Mouse (Mus musculus): ENCODE data around the gene Ing2. TPM values are rescaled to one million over a fixed set of nuclear protein-coding genes. Genes with fewer than 3 reads are reported as not detected.

Gene Ing2
- polyA plus RNA-seq, 1 experiment from 2014 or later = 10.4 TPM

DNA sequence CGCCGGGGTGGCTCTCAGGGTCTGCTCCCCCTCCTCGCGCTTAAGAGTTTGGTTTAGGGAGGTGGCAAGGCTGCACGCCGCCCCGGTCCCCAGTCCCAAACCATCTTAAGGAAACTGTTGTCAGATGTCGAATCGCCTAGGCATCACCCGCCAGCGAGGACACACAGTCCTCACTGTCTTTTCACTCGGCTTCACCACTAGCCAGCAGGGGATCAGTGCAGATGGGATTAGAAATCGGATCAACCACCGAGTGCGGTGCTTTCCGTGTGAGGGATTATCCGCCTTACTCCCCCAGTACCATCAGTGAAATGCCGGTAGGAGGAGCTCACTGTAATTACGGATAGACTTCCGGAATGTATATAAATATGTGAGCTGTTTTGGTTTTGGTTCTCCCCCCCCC lies 430 bp upstream of the Ing2 start:
- Histone ChIP-seq H3K4me3 (peak overlapping the region; percentile 79), H3K36me3 (0 out of 2 replicates have a peak, but pooled peaks cover 7% of the 10 kb centered on the region), H3K27ac (ENCODE audit: poor library complexity, severe bottlenecking) (peak overlapping the region; percentile 95), H3K9ac (peak overlapping the region; percentile 88), H3K9me3 (replicated peaks) (no peaks in the 10 kb centered on the region), H3K27me3 (replicated peaks) (no peaks in the 10 kb centered on the region), H3K4me2 (peak overlapping the region; percentile 87), H3K4me1 (replicated peaks) (peaks cover 11% of the 10 kb centered on the region)
- ATAC-seq (ENCODE audit: insufficient number of reproducible peaks, low FRiP score) = no peak
- under 1% methylated on average over 20 of the region's 20 CpGs for WGBS

DNA sequence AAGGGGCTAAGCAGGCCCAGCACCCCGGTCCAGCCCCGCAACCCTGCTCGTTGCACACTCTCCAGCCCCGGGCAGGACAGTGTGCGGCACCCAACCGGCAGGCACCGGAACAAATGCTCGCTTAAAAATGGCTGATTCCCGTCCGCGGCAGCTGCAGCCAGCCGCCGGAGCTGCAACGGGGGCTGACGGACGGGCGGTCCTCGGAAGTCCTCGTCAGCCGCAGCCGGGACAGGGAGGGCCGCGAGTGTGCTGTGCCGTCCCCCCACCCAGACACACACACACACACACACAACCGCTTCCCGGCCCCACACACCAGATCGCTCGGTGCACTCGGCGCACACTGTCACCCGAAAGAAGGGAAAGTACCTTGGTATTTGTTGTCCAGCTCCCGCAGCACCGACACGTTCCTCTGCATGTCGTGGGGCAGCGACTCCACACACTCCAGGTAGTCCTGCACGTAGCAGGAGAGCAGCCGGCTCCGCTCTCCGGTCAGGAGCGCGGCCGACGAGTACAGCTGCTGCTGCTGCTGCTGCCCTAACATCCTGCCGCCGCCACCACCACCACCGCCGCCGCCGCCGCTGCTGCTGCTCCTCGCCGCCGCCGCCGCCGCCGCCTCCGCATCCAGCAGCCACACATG lies 1.1 kb downstream of the Ing2 start:
- Histone ChIP-seq H3K4me2 (peak overlapping the region; percentile 72), H3K27ac (ENCODE audit: poor library complexity, severe bottlenecking) (peak overlapping the region; percentile 89), H3K9ac (peak overlapping the region; percentile 91), H3K9me3 (replicated peaks) (no peaks in the 10 kb centered on the region), H3K4me3 (peak overlapping the region; percentile 79), H3K4me1 (replicated peaks) (peaks cover 11% of the 10 kb centered on the region), H3K36me3 (0 out of 2 replicates have a peak, but pooled peaks cover 4% of the 10 kb centered on the region), H3K27me3 (replicated peaks) (no peaks in the 10 kb centered on the region)
- under 1% methylated on average over 46 of the region's 59 CpGs for WGBS
- peak; percentile 0 for ATAC-seq (ENCODE audit: insufficient number of reproducible peaks, low FRiP score)

DNA sequence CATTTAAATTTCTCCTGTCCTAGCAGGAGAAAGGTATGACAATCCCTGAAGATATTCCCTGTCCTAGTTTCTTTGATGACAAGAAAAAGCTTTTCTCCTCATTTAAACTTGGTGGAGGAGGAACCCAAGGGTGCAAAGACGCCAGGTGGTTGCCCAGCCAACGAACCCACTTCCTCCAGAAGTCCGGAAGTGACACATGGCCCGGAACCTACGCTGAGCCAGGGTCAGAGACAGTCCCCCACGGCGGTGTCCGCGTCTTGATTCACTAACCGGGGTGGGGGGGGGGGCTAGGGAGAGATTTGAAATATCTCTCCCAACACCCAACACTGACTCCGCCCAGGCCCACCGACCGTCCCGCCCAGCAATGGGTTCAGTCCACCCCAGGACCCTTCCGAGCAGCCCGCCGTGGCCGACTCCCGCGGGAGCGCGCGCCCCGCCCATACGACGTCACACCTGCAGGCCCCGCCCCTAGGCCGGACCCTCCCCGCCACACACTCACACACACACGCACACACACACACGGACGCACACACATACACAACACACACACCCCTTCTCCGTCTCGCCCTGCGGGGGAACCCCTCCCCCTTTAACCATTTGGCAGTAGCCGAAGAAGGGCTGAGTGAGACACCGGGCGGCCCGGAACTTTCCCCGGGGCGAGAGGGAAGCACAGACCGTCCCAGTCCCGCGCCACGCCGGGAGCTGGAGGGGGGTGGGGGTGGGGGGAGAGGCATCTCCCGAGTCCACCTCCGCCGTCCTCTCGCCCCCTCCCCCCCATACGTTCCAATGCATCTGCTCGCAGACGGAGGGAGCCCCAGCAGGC lies 1.8 kb downstream of the Ing2 start:
- Histone ChIP-seq H3K4me3 (peak overlapping the region; percentile 79), H3K9me3 (replicated peaks) (no peaks in the 10 kb centered on the region), H3K4me2 (peak overlapping the region; percentile 72), H3K4me1 (replicated peaks) (peaks cover 11% of the 10 kb centered on the region), H3K36me3 (peaks cover 5% of the 10 kb centered on the region), H3K9ac (peak overlapping the region; percentile 91), H3K27ac (ENCODE audit: poor library complexity, severe bottlenecking) (peak overlapping the region; percentile 89), H3K27me3 (replicated peaks) (no peaks in the 10 kb centered on the region)
- under 1% methylated on average over 40 of the region's 53 CpGs for WGBS
- ATAC-seq (ENCODE audit: insufficient number of reproducible peaks, low FRiP score) = peak; percentile 75

- Histone ChIP-seq H3K4me1 (replicated peaks) (no peaks in the 10 kb centered on the region), H3K27ac (ENCODE audit: poor library complexity, severe bottlenecking) (no peak overlapping the region), H3K4me2 (no peak overlapping the region), H3K36me3 (peaks cover 25% of the 10 kb centered on the region), H3K9ac (no peak overlapping the region), H3K4me3 (no peak overlapping the region), H3K27me3 (replicated peaks) (no peaks in the 10 kb centered on the region), H3K9me3 (replicated peaks) (no peaks in the 10 kb centered on the region)
- ATAC-seq (ENCODE audit: insufficient number of reproducible peaks, low FRiP score) = no peak
- 84% methylated on average over 8 of the region's 8 CpGs for WGBS
Observed at GRCm38 (mm10) chr8:47664231-47664785, 11.0 kb downstream of the Ing2 start.

DNA sequence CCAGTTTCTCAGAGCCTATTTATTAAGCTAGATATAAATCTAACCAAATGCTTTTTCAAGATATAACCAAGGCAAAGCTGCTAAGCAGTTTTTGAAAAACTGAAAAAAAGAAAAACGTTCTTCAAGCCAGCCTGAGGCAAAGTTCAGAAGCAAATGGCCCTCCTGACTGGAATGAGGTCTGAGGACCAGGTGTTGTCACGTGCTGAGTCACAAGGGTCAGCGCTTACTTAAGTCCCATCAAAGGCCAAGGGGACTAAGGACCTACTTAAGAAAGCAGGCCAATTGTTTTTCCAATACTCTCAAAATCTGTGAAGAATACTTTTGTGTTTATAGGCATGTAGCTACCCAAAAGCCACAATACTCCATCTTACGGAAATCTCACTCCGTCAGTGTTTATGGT lies 12.2 kb downstream of the Ing2 start:
- H3K4me3 ChIP-seq = no peak overlapping the region
- no peaks in the 10 kb centered on the region for H3K9me3 ChIP-seq (replicated peaks)
- peaks cover 17% of the 10 kb centered on the region for H3K36me3 ChIP-seq
- ATAC-seq (ENCODE audit: insufficient number of reproducible peaks, low FRiP score) = no peak
- no peaks in the 10 kb centered on the region for H3K4me1 ChIP-seq (replicated peaks)
- H3K27me3 ChIP-seq (replicated peaks) = no peaks in the 10 kb centered on the region
- no peak overlapping the region for H3K27ac ChIP-seq (ENCODE audit: poor library complexity, severe bottlenecking)
- no peak overlapping the region for H3K9ac ChIP-seq
- WGBS = 86% methylated on average over 5 of the region's 5 CpGs
- no peak overlapping the region for H3K4me2 ChIP-seq

GRCm38 (mm10) chr8:47662716-47663115 lies 12.6 kb downstream of the Ing2 start:
- Histone ChIP-seq H3K27me3 (replicated peaks) (no peaks in the 10 kb centered on the region), H3K4me1 (replicated peaks) (no peaks in the 10 kb centered on the region), H3K9ac (no peak overlapping the region), H3K27ac (ENCODE audit: poor library complexity, severe bottlenecking) (no peak overlapping the region), H3K4me2 (no peak overlapping the region), H3K4me3 (no peak overlapping the region), H3K36me3 (peaks cover 12% of the 10 kb centered on the region), H3K9me3 (replicated peaks) (no peaks in the 10 kb centered on the region)
- no peak for ATAC-seq (ENCODE audit: insufficient number of reproducible peaks, low FRiP score)
- 94% methylated on average over 5 of the region's 5 CpGs for WGBS

- WGBS = 86% methylated on average over 7 of the region's 7 CpGs
- H3K9ac ChIP-seq = no peak overlapping the region
- peaks cover under 1% of the 10 kb centered on the region; the same call in 1 of the 2 replicates for H3K36me3 ChIP-seq
- no peaks in the 10 kb centered on the region for H3K4me1 ChIP-seq (replicated peaks)
- H3K27me3 ChIP-seq (replicated peaks) = no peaks in the 10 kb centered on the region
- no peak for ATAC-seq (ENCODE audit: insufficient number of reproducible peaks, low FRiP score)
- no peak overlapping the region for H3K27ac ChIP-seq (ENCODE audit: poor library complexity, severe bottlenecking)
- no peak overlapping the region for H3K4me3 ChIP-seq
- no peaks in the 10 kb centered on the region for H3K9me3 ChIP-seq (replicated peaks)
- no peak overlapping the region for H3K4me2 ChIP-seq
Observed at GRCm38 (mm10) chr8:47660394-47660793, 15.0 kb downstream of the Ing2 start.

GRCm38 (mm10) chr8:47659463-47659862 lies 15.9 kb downstream of the Ing2 start:
- Histone ChIP-seq H3K27ac (ENCODE audit: poor library complexity, severe bottlenecking) (no peak overlapping the region), H3K36me3 (no peaks in the 10 kb centered on the region; the same call in 1 of the 2 replicates), H3K4me1 (replicated peaks) (no peaks in the 10 kb centered on the region), H3K9me3 (replicated peaks) (no peaks in the 10 kb centered on the region), H3K27me3 (replicated peaks) (no peaks in the 10 kb centered on the region), H3K4me3 (no peak overlapping the region), H3K9ac (no peak overlapping the region), H3K4me2 (no peak overlapping the region)
- 79% methylated on average over 5 of the region's 5 CpGs for WGBS
- ATAC-seq (ENCODE audit: insufficient number of reproducible peaks, low FRiP score) = no peak

- no peak overlapping the region for H3K27ac ChIP-seq (ENCODE audit: poor library complexity, severe bottlenecking)
- H3K27me3 ChIP-seq (replicated peaks) = no peaks in the 10 kb centered on the region
- no peaks in the 10 kb centered on the region for H3K36me3 ChIP-seq
- no peaks in the 10 kb centered on the region for H3K9me3 ChIP-seq (replicated peaks)
- no peak overlapping the region for H3K4me2 ChIP-seq
- ATAC-seq (ENCODE audit: insufficient number of reproducible peaks, low FRiP score) = no peak
- 15% methylated on average over 3 of the region's 3 CpGs for WGBS
- 0 out of 2 replicates have a peak, but pooled peaks cover 4% of the 10 kb centered on the region for H3K4me1 ChIP-seq (replicated peaks)
- H3K9ac ChIP-seq = no peak overlapping the region
- no peak overlapping the region for H3K4me3 ChIP-seq
Observed at GRCm38 (mm10) chr8:47654406-47654805, 20.9 kb downstream of the Ing2 start.

GRCm38 (mm10) chr8:47652737-47653076 lies 22.6 kb downstream of the Ing2 start:
- 78% methylated on average over 3 of the region's 3 CpGs for WGBS
- Histone ChIP-seq H3K9ac (no peak overlapping the region), H3K27ac (ENCODE audit: poor library complexity, severe bottlenecking) (no peak overlapping the region), H3K4me2 (no peak overlapping the region), H3K9me3 (replicated peaks) (peaks cover under 1% of the 10 kb centered on the region; the same call in 1 of the 2 replicates), H3K36me3 (no peaks in the 10 kb centered on the region), H3K4me3 (no peak overlapping the region), H3K4me1 (replicated peaks) (0 out of 2 replicates have a peak, but pooled peaks cover 4% of the 10 kb centered on the region), H3K27me3 (replicated peaks) (no peaks in the 10 kb centered on the region)
- no peak for ATAC-seq (ENCODE audit: insufficient number of reproducible peaks, low FRiP score)

All from heart, embryonic 12.5 days (tissue).